Mouse (Mus musculus) heart, embryonic 14.5 days (tissue): ENCODE results near the gene Ksr2. TPM values are rescaled to one million over a fixed set of nuclear protein-coding genes. Genes with fewer than 3 reads are reported as not detected.

ENCODE experiments used
- ATAC-seq: fragments of 200-750 bp; cut with Nextera tagmentation; 2 replicates; pipeline ENCODE4 v1.8.0; 2017; ENCODE audit warnings: low read depth, moderate TSS enrichment; ENCODE audit not compliant: insufficient number of reproducible peaks, insufficient read depth, low FRiP score
- H3K27ac ChIP-seq, 2 experiments: fragments of 200-500 bp in 1 of 2; fragments of 300-500 bp in 1 of 2; sonication (generic) in 1 of 2; replicated peaks in 1 of 2; 2 replicates each; pipeline ENCODE4 v1.5.1; 2012 to 2014; ENCODE audit warnings: low read depth in 2 of 2, low read length in 2 of 2, control low read depth in 1 of 2, mild to moderate bottlenecking in 1 of 2, mixed read lengths in 1 of 2; ENCODE audit not compliant: control insufficient read depth in 1 of 2, insufficient read depth in 1 of 2
- H3K27me3 ChIP-seq: fragments of 300-500 bp; sonication (generic); 2 replicates; pipeline ENCODE4 v1.6.1; 2014; ENCODE audit warnings: mild to moderate bottlenecking, low read length, control low read depth; ENCODE audit not compliant: control insufficient read depth, insufficient read depth
- H3K36me3 ChIP-seq: fragments of 300-500 bp; sonication (generic); 2 replicates; pipeline ENCODE4 v1.6.1; 2014; ENCODE audit warnings: mild to moderate bottlenecking, control low read depth, low read length, mixed read lengths; ENCODE audit not compliant: control insufficient read depth, insufficient read depth
- H3K4me1 ChIP-seq, 2 experiments: fragments of 200-500 bp in 1 of 2; fragments of 300-500 bp in 1 of 2; sonication (generic) in 1 of 2; 2 replicates each; pipeline ENCODE4 v1.6.1; 2012 to 2014; ENCODE audit warnings: low read length in 2 of 2, control low read depth in 1 of 2, mixed read lengths in 1 of 2; ENCODE audit not compliant: control insufficient read depth in 2 of 2, insufficient read depth in 2 of 2
- H3K4me2 ChIP-seq: fragments of 300-500 bp; sonication (generic); 2 replicates; pipeline ENCODE4 v1.6.1; 2014; ENCODE audit warnings: mild to moderate bottlenecking, low read length
- H3K4me3 ChIP-seq, 2 experiments: fragments of 200-500 bp in 1 of 2; fragments of 300-500 bp in 1 of 2; sonication (generic) in 1 of 2; 2 replicates each; pipeline ENCODE4 v1.5.1; 2012 to 2014; ENCODE audit warnings: low read length in 2 of 2, mild to moderate bottlenecking in 2 of 2, control low read depth in 1 of 2, low read depth in 1 of 2, moderate library complexity in 1 of 2; ENCODE audit not compliant: control insufficient read depth in 1 of 2, insufficient read depth in 1 of 2
- H3K9ac ChIP-seq: fragments of 300-500 bp; sonication (generic); 2 replicates; pipeline ENCODE4 v1.6.1; 2014; ENCODE audit warnings: mild to moderate bottlenecking, low read length
- H3K9me3 ChIP-seq: fragments of 300-500 bp; sonication (generic); 2 replicates; pipeline ENCODE4 v1.6.1; 2016; ENCODE audit warnings: low read length, control low read depth; ENCODE audit not compliant: control insufficient read depth
- WGBS: fragments of 180-500 bp; shearing (Covaris S2); extraction: QIAGEN DNeasy Blood & Tissue Kit; methylation state at CpG from one replicate; pipeline ENCODE4 v1.1.7; 2014; 5-methylcytosine and 5-hydroxymethylcytosine counted together
- polyA plus RNA-seq: library from polyadenylated mRNA; unstranded; fragments of >200 nt; fragmentation: Nextera tagmentation; extraction: Ambion mirVana; gene quantifications from 2 replicates; pipeline ENCODE4 v1.2.1, GENCODE M21; 2014

The Ksr2 gene
- polyA plus RNA-seq, 1 experiment from 2014 or later: 0.12 TPM

- ATAC-seq: no peak
Observed at GRCm38 (mm10) chr5:117678371-117678770, 264.6 kb downstream of the Ksr2 start.

GRCm38 (mm10) chr5:117682226-117682625, 268.4 kb downstream of the Ksr2 start:
- Histone ChIP-seq H3K9ac (no peak overlapping the region), H3K27ac (no peak overlapping the region), H3K36me3 (no peaks in the 10 kb centered on the region), H3K4me1 (no peaks in the 10 kb centered on the region), H3K4me3 (no peak overlapping the region), H3K9me3 (no peaks in the 10 kb centered on the region), H3K27me3 (no peaks in the 10 kb centered on the region), H3K4me2 (no peak overlapping the region)
- ATAC-seq: no peak
- WGBS: 88% methylated on average over 3 of the region's 3 CpGs

More at GRCm38 (mm10) chr5:117678371-117678770, 264.6 kb downstream of the Ksr2 start:
- Histone ChIP-seq H3K4me3 (no peak overlapping the region), H3K4me1 (no peaks in the 10 kb centered on the region), H3K4me2 (no peak overlapping the region), H3K9me3 (no peaks in the 10 kb centered on the region), H3K36me3 (no peaks in the 10 kb centered on the region), H3K27ac (no peak overlapping the region), H3K9ac (no peak overlapping the region), H3K27me3 (no peaks in the 10 kb centered on the region)
- WGBS: 70% methylated on average over 5 of the region's 5 CpGs

GRCm38 (mm10) chr5:117684491-117684890, 270.7 kb downstream of the Ksr2 start:
- H3K4me1 ChIP-seq: no peaks in the 10 kb centered on the region
- no peaks in the 10 kb centered on the region for H3K36me3 ChIP-seq
- no peak overlapping the region for H3K27ac ChIP-seq
- H3K4me2 ChIP-seq: no peak overlapping the region
- H3K27me3 ChIP-seq: no peaks in the 10 kb centered on the region
- ATAC-seq: no peak
- no peak overlapping the region for H3K9ac ChIP-seq
- H3K4me3 ChIP-seq: no peak overlapping the region
- WGBS: 90% methylated on average over 8 of the region's 8 CpGs
- H3K9me3 ChIP-seq: no peaks in the 10 kb centered on the region

- Histone ChIP-seq H3K4me1 (no peaks in the 10 kb centered on the region), H3K4me3 (no peak overlapping the region), H3K9ac (no peak overlapping the region), H3K27ac (no peak overlapping the region), H3K9me3 (no peaks in the 10 kb centered on the region), H3K4me2 (no peak overlapping the region), H3K27me3 (no peaks in the 10 kb centered on the region), H3K36me3 (no peaks in the 10 kb centered on the region)
- WGBS: 23% methylated on average over 4 of the region's 4 CpGs
- ATAC-seq: no peak
Observed at GRCm38 (mm10) chr5:117687770-117688352, 274.1 kb downstream of the Ksr2 start.

- Histone ChIP-seq H3K4me1 (no peaks in the 10 kb centered on the region), H3K27me3 (no peaks in the 10 kb centered on the region), H3K36me3 (no peaks in the 10 kb centered on the region), H3K27ac (no peak overlapping the region), H3K9ac (no peak overlapping the region), H3K9me3 (no peaks in the 10 kb centered on the region), H3K4me2 (no peak overlapping the region), H3K4me3 (no peak overlapping the region)
- no peak for ATAC-seq
- 27% methylated on average over 3 of the region's 3 CpGs for WGBS
Observed at GRCm38 (mm10) chr5:117688738-117689137, 274.9 kb downstream of the Ksr2 start.

- WGBS: 62% methylated on average over 8 of the region's 8 CpGs
- no peaks in the 10 kb centered on the region for H3K9me3 ChIP-seq
- H3K4me3 ChIP-seq: no peak overlapping the region
- H3K4me2 ChIP-seq: no peak overlapping the region
- H3K4me1 ChIP-seq: no peaks in the 10 kb centered on the region
- H3K9ac ChIP-seq: no peak overlapping the region
- H3K36me3 ChIP-seq: no peaks in the 10 kb centered on the region
- H3K27ac ChIP-seq: no peak overlapping the region
- ATAC-seq: no peak
- no peaks in the 10 kb centered on the region for H3K27me3 ChIP-seq
Observed at GRCm38 (mm10) chr5:117689840-117690239, 276.0 kb downstream of the Ksr2 start.

GRCm38 (mm10) chr5:117691271-117691670, 277.5 kb downstream of the Ksr2 start:
- no peak for ATAC-seq
- Histone ChIP-seq H3K4me3 (no peak overlapping the region), H3K9me3 (no peaks in the 10 kb centered on the region), H3K27ac (no peak overlapping the region), H3K4me1 (no peaks in the 10 kb centered on the region), H3K9ac (no peak overlapping the region), H3K4me2 (no peak overlapping the region), H3K27me3 (no peaks in the 10 kb centered on the region), H3K36me3 (no peaks in the 10 kb centered on the region)
- WGBS: 59% methylated on average over 7 of the region's 7 CpGs

- Histone ChIP-seq H3K4me3 (no peak overlapping the region), H3K9ac (no peak overlapping the region)
Observed at GRCm38 (mm10) chr5:117693557-117693956, 279.8 kb downstream of the Ksr2 start.

More at GRCm38 (mm10) chr5:117693557-117693956, 279.8 kb downstream of the Ksr2 start:
- no peak for ATAC-seq
- 68% methylated on average over 3 of the region's 3 CpGs for WGBS
- Histone ChIP-seq H3K36me3 (no peaks in the 10 kb centered on the region), H3K4me2 (no peak overlapping the region), H3K9me3 (no peaks in the 10 kb centered on the region), H3K27ac (no peak overlapping the region), H3K4me1 (no peaks in the 10 kb centered on the region), H3K27me3 (no peaks in the 10 kb centered on the region)
